13 mouse cellular contexts compared by ENCODE assay signal in the genomic region with DNA sequence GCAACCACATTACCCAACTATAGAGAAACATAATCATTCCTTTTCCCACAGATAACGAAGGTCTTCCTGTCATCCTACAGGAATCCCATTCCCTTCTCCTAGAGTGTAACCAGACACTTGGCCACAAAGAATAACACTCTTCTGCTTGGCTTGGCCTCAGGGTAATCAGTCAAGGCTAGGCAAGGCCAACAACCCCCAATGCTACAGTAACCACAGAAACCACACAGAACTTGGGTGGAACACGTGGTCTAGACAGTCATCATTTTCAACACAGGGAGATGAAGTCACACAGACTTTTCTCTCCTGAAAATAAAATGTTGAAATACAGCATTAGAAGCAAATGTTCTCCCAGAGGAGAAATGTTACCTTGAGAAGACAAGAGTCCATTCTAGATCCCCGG.
DNase-seq lines count a peak whose midpoint lies in the region; ATAC-seq lines count a peak whose summit lies in the region.
"Had no signal": no experiment of that assay in that cellular context is flagged by ENCODE, and none has a peak within 500 bp of the region (broad histone marks: within the 10 kb centered on the region; RNA-seq: fewer than 3 reads in every experiment).

No protein-coding gene starts in this region.

- H3K36me3 ChIP-seq in kidney, embryonic 15.5 days: no peaks in the 10 kb centered on the region
- no peaks in the 10 kb centered on the region for H3K36me3 ChIP-seq in intestine, embryonic 15.5 days
- no peaks in the 10 kb centered on the region for H3K36me3 ChIP-seq in forebrain, embryonic 13.5 days (ENCODE audit: poor library complexity, severe bottlenecking)

- 0 out of 2 replicates have a peak, but pooled peaks have one; percentile 60 for ATAC-seq in kidney, embryonic 15.5 days (replicated peaks; ENCODE audit: low FRiP score)
- peak; percentile 51 for ATAC-seq in intestine, embryonic 15.5 days
- no peak for ATAC-seq in forebrain, embryonic 13.5 days
- ATAC-seq: midbrain, embryonic 16.5 days had no signal

- no peak overlapping the region for H3K9ac ChIP-seq in kidney, embryonic 15.5 days
- H3K9ac ChIP-seq in intestine, embryonic 15.5 days: no peak overlapping the region
- H3K9ac ChIP-seq in forebrain, embryonic 13.5 days: no peak overlapping the region

- no peak overlapping the region for H3K4me2 ChIP-seq in kidney, embryonic 15.5 days
- no peak overlapping the region for H3K4me2 ChIP-seq in intestine, embryonic 15.5 days (replicated peaks)
- no peak overlapping the region for H3K4me2 ChIP-seq in forebrain, embryonic 13.5 days

- no peaks in the 10 kb centered on the region for H3K27me3 ChIP-seq in kidney, embryonic 15.5 days
- H3K27me3 ChIP-seq in intestine, embryonic 15.5 days (replicated peaks): no peaks in the 10 kb centered on the region
- H3K27me3 ChIP-seq in forebrain, embryonic 13.5 days: no peaks in the 10 kb centered on the region

- no peak for DNase-seq in kidney, postnatal 10 days
- peak; percentile 24 for DNase-seq in CD4-positive helper T cell, adult 2 months (ENCODE audit: low read depth, low spot score)
- peak; percentile 58 for DNase-seq in adipocyte (ENCODE audit: low spot score)
- no peak for DNase-seq in lung, adult 18-20 months
- DNase-seq in B cell, adult 2 months: no peak
- DNase-seq: gastrocnemius, postnatal 14 days; heart, postnatal 4 days; layer of hippocampus, adult 9-11 months had no signal

- H3K27ac ChIP-seq in kidney, embryonic 15.5 days: no peak overlapping the region
- no peak overlapping the region for H3K27ac ChIP-seq in intestine, embryonic 15.5 days
- no peak overlapping the region for H3K27ac ChIP-seq in forebrain, embryonic 13.5 days

- no peaks in the 10 kb centered on the region for H3K4me1 ChIP-seq in kidney, embryonic 15.5 days
- no peaks in the 10 kb centered on the region for H3K4me1 ChIP-seq in intestine, embryonic 15.5 days (replicated peaks)
- H3K4me1 ChIP-seq in forebrain, embryonic 13.5 days: no peaks in the 10 kb centered on the region

- no peaks in the 10 kb centered on the region for H3K9me3 ChIP-seq in kidney, embryonic 15.5 days (replicated peaks)
- H3K9me3 ChIP-seq in intestine, embryonic 15.5 days: no peaks in the 10 kb centered on the region
- H3K9me3 ChIP-seq in forebrain, embryonic 13.5 days (replicated peaks): no peaks in the 10 kb centered on the region

- WGBS in kidney, embryonic 15.5 days: 35% methylated on average over 3 of the region's 3 CpGs
- WGBS in intestine, embryonic 15.5 days: 51% methylated on average over 3 of the region's 3 CpGs
- 70% methylated on average over 3 of the region's 3 CpGs for whole genome bisulfite sequencing in forebrain, embryonic 13.5 days

- H3K4me3 ChIP-seq in kidney, embryonic 15.5 days (replicated peaks): no peak overlapping the region
- H3K4me3 ChIP-seq in intestine, embryonic 15.5 days (replicated peaks): no peak overlapping the region
- H3K4me3 ChIP-seq in forebrain, embryonic 13.5 days: no peak overlapping the region
- H3K4me3 ChIP-seq: erythroblast, embryonic 14.5 days had no signal

Comparison
In these comparisons a context has a peak if more than half of its experiments do, and no peak if none do; other contexts are left out.
1. DNase-seq: peak in CD4-positive helper T cell, adult 2 months (single experiment) and adipocyte (single experiment); none in kidney, postnatal 10 days (single experiment), lung, adult 18-20 months (0 of 2) and B cell, adult 2 months (0 of 2).